Mouse (Mus musculus) hindbrain, embryonic 16.5 days (tissue): ENCODE results near the gene F2r. TPM values are rescaled to one million over a fixed set of nuclear protein-coding genes. Genes with fewer than 3 reads are reported as not detected.

Source experiments
- ATAC-seq: fragments of 200-750 bp; cut with Nextera tagmentation; 2 replicates; pipeline ENCODE4 v1.8.0; 2017; ENCODE audit warnings: moderate TSS enrichment, moderate library complexity
- H3K27ac ChIP-seq: fragments of 300-500 bp; sonication (generic); 2 replicates; pipeline ENCODE4 v1.5.1; 2014; ENCODE audit warnings: low read depth, mild to moderate bottlenecking, control low read depth, low read length, moderate library complexity
- H3K27me3 ChIP-seq: fragments of 300-500 bp; sonication (generic); replicated peaks from 2 replicates; pipeline ENCODE4 v1.6.1; 2014; ENCODE audit warnings: low read length; ENCODE audit not compliant: control insufficient read depth, insufficient read depth
- H3K36me3 ChIP-seq: fragments of 300-500 bp; sonication (generic); 2 replicates; pipeline ENCODE4 v1.6.1; 2014; ENCODE audit warnings: mild to moderate bottlenecking, low read length, moderate library complexity, mixed read lengths; ENCODE audit not compliant: control insufficient read depth, insufficient read depth
- H3K4me1 ChIP-seq: fragments of 300-500 bp; sonication (generic); 2 replicates; pipeline ENCODE4 v1.6.1; 2014; ENCODE audit warnings: low read depth, low read length; ENCODE audit not compliant: control insufficient read depth, insufficient read depth
- H3K4me2 ChIP-seq: fragments of 300-500 bp; sonication (generic); 2 replicates; pipeline ENCODE4 v1.6.1; 2014; ENCODE audit warnings: mild to moderate bottlenecking, low read length, control low read depth, moderate library complexity
- H3K4me3 ChIP-seq: fragments of 300-500 bp; sonication (generic); 2 replicates; pipeline ENCODE4 v1.5.1; 2014; ENCODE audit warnings: mild to moderate bottlenecking, low read length, control low read depth, moderate library complexity
- H3K9ac ChIP-seq: fragments of 300-500 bp; sonication (generic); 2 replicates; pipeline ENCODE4 v1.6.1; 2014; ENCODE audit warnings: low read depth, mild to moderate bottlenecking, control low read depth, low read length, moderate library complexity
- H3K9me3 ChIP-seq: fragments of 300-500 bp; sonication (generic); 2 replicates; pipeline ENCODE4 v1.6.1; 2014; ENCODE audit warnings: mild to moderate bottlenecking, low read length, moderate library complexity; ENCODE audit not compliant: control insufficient read depth
- WGBS: fragments of 180-500 bp; shearing (Covaris S2); extraction: QIAGEN DNeasy Blood & Tissue Kit; methylation state at CpG from one replicate; pipeline ENCODE4 v1.1.7; 2014; 5-methylcytosine and 5-hydroxymethylcytosine counted together
- polyA plus RNA-seq: library from polyadenylated mRNA; unstranded; fragments of >200 nt; fragmentation: Nextera tagmentation; extraction: Ambion mirVana; gene quantifications from 2 replicates; pipeline ENCODE4 v1.2.1, GENCODE M21; 2015

F2r gene
- polyA plus RNA-seq, 1 experiment from 2014 or later = 55.8 TPM

DNA sequence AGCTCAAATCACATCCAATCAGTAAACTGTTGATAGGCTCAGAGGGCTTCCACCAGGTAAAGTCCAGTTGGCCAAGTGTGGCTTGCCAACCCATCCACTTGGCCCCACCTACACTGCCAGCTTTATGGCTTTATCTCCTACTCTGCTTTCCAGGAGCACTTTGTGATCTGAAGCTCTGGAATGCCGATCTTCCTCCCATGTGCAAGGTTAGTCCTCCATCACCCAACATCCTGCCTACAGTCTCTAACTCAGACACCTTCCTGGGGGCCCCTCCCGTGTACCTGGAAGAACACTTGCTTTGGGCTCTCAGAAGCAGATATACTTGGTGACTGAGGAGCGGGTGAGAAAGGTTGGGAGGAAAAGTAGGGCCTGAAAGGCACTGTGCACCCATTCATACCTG, 26.7 kb downstream of the F2r start:
- Histone ChIP-seq H3K27me3 (no peaks in the 10 kb centered on the region), H3K4me1 (no peaks in the 10 kb centered on the region), H3K36me3 (no peaks in the 10 kb centered on the region), H3K9me3 (no peaks in the 10 kb centered on the region), H3K4me3 (no peak overlapping the region), H3K27ac (no peak overlapping the region), H3K4me2 (no peak overlapping the region), H3K9ac (no peak overlapping the region)
- ATAC-seq = no peak
- 88% methylated on average over 3 of the region's 3 CpGs for WGBS

DNA sequence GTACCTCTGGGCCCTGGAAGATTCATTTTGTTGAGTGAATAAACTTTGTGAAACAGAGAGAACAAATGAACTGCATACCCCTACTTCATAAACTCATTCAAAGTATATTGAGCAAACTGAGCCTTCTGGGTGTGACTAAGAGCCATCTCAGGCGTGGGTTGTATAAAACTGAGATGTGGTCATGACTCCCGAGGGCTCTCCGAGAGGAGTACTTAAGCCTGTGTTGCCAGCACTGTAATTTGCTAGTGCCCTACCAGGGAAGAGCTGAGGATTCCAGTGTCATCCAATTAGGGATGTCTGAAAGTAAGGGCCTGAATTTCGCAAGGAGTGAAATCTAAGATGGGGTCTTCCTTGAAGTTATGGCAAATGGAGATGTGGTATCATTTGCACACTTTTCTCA, 30.7 kb downstream of the F2r start:
- Histone ChIP-seq H3K9ac (no peak overlapping the region), H3K27ac (no peak overlapping the region), H3K27me3 (no peaks in the 10 kb centered on the region), H3K9me3 (no peaks in the 10 kb centered on the region), H3K36me3 (no peaks in the 10 kb centered on the region), H3K4me2 (no peak overlapping the region), H3K4me3 (no peak overlapping the region), H3K4me1 (peaks cover 6% of the 10 kb centered on the region; the same call in 1 of the 2 replicates)
- ATAC-seq = no peak
- 86% methylated on average over 4 of the region's 4 CpGs for WGBS

- no peak for ATAC-seq
- 84% methylated on average over 5 of the region's 5 CpGs for WGBS
Measured at GRCm38 (mm10) chr13:95584898-95585297, 33.4 kb downstream of the F2r start.

GRCm38 (mm10) chr13:95583237-95584189, 34.8 kb downstream of the F2r start:
- Histone ChIP-seq H3K27ac (no peak overlapping the region), H3K4me2 (peak overlapping the region; percentile 2; the same call in 1 of the 2 replicates), H3K4me1 (peaks cover 6% of the 10 kb centered on the region; the same call in 1 of the 2 replicates), H3K27me3 (no peaks in the 10 kb centered on the region), H3K36me3 (no peaks in the 10 kb centered on the region), H3K4me3 (no peak overlapping the region), H3K9me3 (no peaks in the 10 kb centered on the region), H3K9ac (no peak overlapping the region)
- 54% methylated on average over 19 of the region's 19 CpGs for WGBS
- ATAC-seq = peak; percentile 90

More at GRCm38 (mm10) chr13:95584898-95585297, 33.4 kb downstream of the F2r start:
- Histone ChIP-seq H3K27ac (no peak overlapping the region), H3K9me3 (no peaks in the 10 kb centered on the region), H3K4me2 (no peak overlapping the region), H3K4me1 (peaks cover 6% of the 10 kb centered on the region; the same call in 1 of the 2 replicates), H3K36me3 (no peaks in the 10 kb centered on the region), H3K27me3 (no peaks in the 10 kb centered on the region), H3K9ac (no peak overlapping the region), H3K4me3 (no peak overlapping the region)

DNA sequence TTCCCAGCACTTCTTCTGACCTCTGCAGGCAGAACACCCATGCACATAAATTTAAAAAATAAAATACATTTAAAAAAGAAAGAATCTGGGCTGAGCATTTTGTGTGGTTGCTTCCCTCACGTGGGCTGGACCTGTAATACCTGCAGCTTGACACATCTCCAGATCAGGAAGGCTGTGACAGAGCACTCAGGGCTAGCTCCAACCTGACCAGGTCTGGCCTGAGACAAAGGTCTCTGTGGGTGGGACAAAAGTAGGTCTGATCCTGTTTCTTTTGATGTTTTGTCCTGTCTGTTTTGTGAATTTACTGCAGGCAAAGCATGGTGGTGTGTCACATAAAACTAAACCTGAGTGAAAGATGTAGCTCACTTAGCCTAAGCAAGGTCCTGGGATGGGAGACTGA, 36.4 kb downstream of the F2r start:
- Histone ChIP-seq H3K27me3 (no peaks in the 10 kb centered on the region), H3K27ac (no peak overlapping the region), H3K9ac (no peak overlapping the region), H3K36me3 (no peaks in the 10 kb centered on the region), H3K9me3 (no peaks in the 10 kb centered on the region), H3K4me2 (no peak overlapping the region), H3K4me1 (peaks cover 6% of the 10 kb centered on the region; the same call in 1 of the 2 replicates), H3K4me3 (no peak overlapping the region)
- no peak for ATAC-seq
- WGBS = 57% methylated on average over 1 of the region's 1 CpGs

- no peak for ATAC-seq
- H3K4me3 ChIP-seq = no peak overlapping the region
- H3K9ac ChIP-seq = no peak overlapping the region
- H3K27me3 ChIP-seq = no peaks in the 10 kb centered on the region
- no peaks in the 10 kb centered on the region for H3K9me3 ChIP-seq
- no peaks in the 10 kb centered on the region for H3K36me3 ChIP-seq
- WGBS = 91% methylated on average over 5 of the region's 5 CpGs
- H3K4me1 ChIP-seq = no peaks in the 10 kb centered on the region
- no peak overlapping the region for H3K4me2 ChIP-seq
- no peak overlapping the region for H3K27ac ChIP-seq
Measured at GRCm38 (mm10) chr13:95578016-95578697, 40.1 kb downstream of the F2r start.

DNA sequence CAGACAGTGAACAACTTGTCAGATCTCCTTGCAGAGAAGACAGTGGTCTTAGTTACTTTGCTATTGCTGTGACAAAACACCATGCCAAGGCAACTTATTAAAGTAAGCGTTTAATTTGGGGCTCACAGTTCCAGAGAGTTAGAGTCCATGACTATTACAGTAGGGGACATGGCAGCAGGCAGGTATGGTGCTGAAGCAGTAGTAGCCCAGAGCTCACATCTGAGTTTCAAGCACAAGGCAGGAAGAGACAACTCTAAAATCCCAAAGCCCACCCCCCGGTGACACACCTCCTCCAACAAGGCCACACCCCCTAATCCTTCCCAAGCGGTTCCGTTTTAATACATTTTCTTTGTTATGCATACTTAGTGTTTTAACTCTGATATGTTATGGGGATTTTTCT, 47.4 kb downstream of the F2r start:
- Histone ChIP-seq H3K9me3 (no peaks in the 10 kb centered on the region), H3K9ac (no peak overlapping the region), H3K27ac (no peak overlapping the region), H3K4me1 (no peaks in the 10 kb centered on the region), H3K27me3 (no peaks in the 10 kb centered on the region), H3K4me2 (no peak overlapping the region), H3K36me3 (no peaks in the 10 kb centered on the region), H3K4me3 (no peak overlapping the region)
- WGBS = 98% methylated on average over 4 of the region's 4 CpGs
- no peak for ATAC-seq

- no peak overlapping the region for H3K27ac ChIP-seq
- H3K27me3 ChIP-seq = no peaks in the 10 kb centered on the region
- no peak for ATAC-seq
- H3K4me1 ChIP-seq = no peaks in the 10 kb centered on the region
- no peak overlapping the region for H3K4me3 ChIP-seq
- H3K36me3 ChIP-seq = no peaks in the 10 kb centered on the region
- no peak overlapping the region for H3K4me2 ChIP-seq
- H3K9me3 ChIP-seq = no peaks in the 10 kb centered on the region
- no peak overlapping the region for H3K9ac ChIP-seq
Measured at GRCm38 (mm10) chr13:95569326-95569725, 49.0 kb downstream of the F2r start.

- Histone ChIP-seq H3K9ac (no peak overlapping the region), H3K9me3 (no peaks in the 10 kb centered on the region), H3K4me1 (no peaks in the 10 kb centered on the region), H3K4me3 (no peak overlapping the region), H3K27ac (no peak overlapping the region), H3K4me2 (no peak overlapping the region), H3K36me3 (no peaks in the 10 kb centered on the region), H3K27me3 (no peaks in the 10 kb centered on the region)
- ATAC-seq = no peak
- 95% methylated on average over 3 of the region's 3 CpGs for WGBS
Measured at GRCm38 (mm10) chr13:95568336-95568735, 50.0 kb downstream of the F2r start.
